Mouse (Mus musculus): ENCODE measurements around the gene Rtraf. TPM values are rescaled to one million over a fixed set of nuclear protein-coding genes. Genes with fewer than 3 reads are reported as not detected.

Rtraf gene
- polyA plus RNA-seq, 1 experiment from 2014 or later, result 277 TPM

DNA sequence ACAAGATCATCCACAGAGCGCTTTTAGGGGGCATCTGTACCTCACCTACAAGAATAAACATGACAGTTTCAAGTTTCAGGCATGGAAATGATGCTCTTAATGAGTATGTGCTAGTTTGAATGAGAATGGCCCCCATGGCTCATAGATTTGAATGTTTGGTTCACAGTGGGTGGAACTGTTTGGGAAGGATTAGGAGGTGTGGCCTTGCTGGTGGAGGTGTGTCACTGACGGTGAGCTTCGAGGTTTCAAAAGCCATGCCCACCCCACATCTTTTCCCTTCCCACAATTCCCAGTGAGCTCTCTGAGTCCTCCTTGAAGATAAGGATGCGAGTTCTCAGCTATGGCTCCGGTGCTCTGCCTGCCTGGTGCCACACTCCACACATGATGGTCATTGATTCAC lies 1.9 kb downstream of the Rtraf start:
- peaks cover 32% of the 10 kb centered on the region for H3K4me1 ChIP-seq
- no peaks in the 10 kb centered on the region for H3K27me3 ChIP-seq
- 94% methylated on average over 5 of the region's 5 CpGs for WGBS
- ATAC-seq (ENCODE audit: low FRiP score), result no peak
- H3K27ac ChIP-seq, result no peak overlapping the region
- 0 out of 2 replicates have a peak, but pooled peaks cover 3% of the 10 kb centered on the region for H3K9me3 ChIP-seq
- no peak overlapping the region for H3K9ac ChIP-seq
- H3K36me3 ChIP-seq (replicated peaks), result peaks cover 32% of the 10 kb centered on the region
- no peak overlapping the region for H3K4me2 ChIP-seq
- H3K4me3 ChIP-seq (replicated peaks), result no peak overlapping the region

DNA sequence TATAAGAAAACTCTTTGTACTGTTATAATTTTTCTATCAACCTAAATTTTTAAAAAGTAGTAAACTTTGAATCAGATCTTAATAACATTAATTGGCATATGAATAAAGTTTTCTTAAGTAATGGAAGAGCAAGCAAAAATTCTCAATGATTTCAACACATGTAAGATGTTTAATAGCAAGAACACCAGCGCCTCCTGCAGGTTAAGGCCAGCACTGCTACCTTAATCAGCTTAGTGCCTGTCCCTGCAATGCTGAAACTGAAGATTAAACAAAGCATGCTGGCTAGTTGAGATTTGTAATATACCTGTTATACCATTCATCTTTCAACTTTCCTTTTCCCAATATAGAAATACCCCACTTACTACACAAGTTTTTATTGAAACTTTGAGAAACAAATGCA lies 5.7 kb downstream of the Rtraf start:
- Histone ChIP-seq H3K4me2 (no peak overlapping the region), H3K9ac (no peak overlapping the region), H3K27ac (no peak overlapping the region), H3K9me3 (0 out of 2 replicates have a peak, but pooled peaks cover 3% of the 10 kb centered on the region), H3K4me1 (peaks cover 6% of the 10 kb centered on the region), H3K4me3 (replicated peaks) (no peak overlapping the region), H3K27me3 (no peaks in the 10 kb centered on the region), H3K36me3 (replicated peaks) (peaks cover 67% of the 10 kb centered on the region)
- ATAC-seq (ENCODE audit: low FRiP score), result no peak
- WGBS, result 12% methylated on average over 1 of the region's 1 CpGs

DNA sequence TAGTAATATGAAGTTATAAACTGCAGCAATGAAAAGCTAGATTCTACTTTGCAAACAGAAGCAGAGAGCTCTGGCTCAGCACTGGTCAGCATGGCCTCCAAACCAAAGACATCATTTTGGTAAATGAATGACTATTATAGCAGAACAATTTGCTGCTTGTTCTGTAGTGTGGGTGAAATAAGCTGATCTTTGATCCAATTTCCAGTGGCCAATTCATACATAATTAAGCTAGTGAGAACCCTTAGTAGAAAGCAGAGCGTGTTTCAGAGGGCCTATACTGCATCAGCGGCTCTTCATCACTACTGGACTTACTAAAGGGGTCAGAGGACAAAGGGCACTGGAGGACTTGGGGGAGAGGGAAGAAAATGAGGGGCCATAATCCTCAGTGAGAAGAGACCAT lies 10.6 kb downstream of the Rtraf start:
- no peak overlapping the region for H3K4me2 ChIP-seq
- H3K4me1 ChIP-seq, result no peaks in the 10 kb centered on the region
- no peaks in the 10 kb centered on the region for H3K27me3 ChIP-seq
- no peak for ATAC-seq (ENCODE audit: low FRiP score)
- H3K9me3 ChIP-seq, result no peaks in the 10 kb centered on the region
- 82% methylated on average over 2 of the region's 2 CpGs for WGBS
- no peak overlapping the region for H3K27ac ChIP-seq
- H3K4me3 ChIP-seq (replicated peaks), result no peak overlapping the region
- no peak overlapping the region for H3K9ac ChIP-seq
- H3K36me3 ChIP-seq (replicated peaks), result peaks cover 70% of the 10 kb centered on the region

DNA sequence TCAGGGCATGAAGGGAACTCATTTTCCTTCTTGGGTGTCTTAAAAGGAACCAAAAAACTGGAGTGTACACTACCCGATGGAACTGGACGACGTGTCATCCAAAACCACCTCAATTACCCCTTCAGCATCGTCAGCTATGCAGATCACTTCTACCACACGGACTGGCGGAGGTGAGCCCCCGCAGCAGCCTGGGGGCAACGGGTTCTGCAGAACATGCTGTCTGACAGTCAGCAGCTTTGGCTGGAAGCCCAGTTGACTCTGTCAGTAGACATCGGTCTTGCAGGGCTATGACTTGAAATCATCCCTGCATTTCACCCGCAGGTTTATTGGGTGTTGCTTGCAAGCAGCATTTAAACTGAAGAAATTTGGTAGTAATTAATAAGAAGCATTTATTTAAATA lies 13.7 kb downstream of the Rtraf start:
- no peaks in the 10 kb centered on the region for H3K27me3 ChIP-seq
- WGBS, result 76% methylated on average over 10 of the region's 10 CpGs
- H3K4me3 ChIP-seq (replicated peaks), result no peak overlapping the region
- no peak for ATAC-seq (ENCODE audit: low FRiP score)
- no peak overlapping the region for H3K27ac ChIP-seq
- H3K9me3 ChIP-seq, result no peaks in the 10 kb centered on the region
- H3K9ac ChIP-seq, result no peak overlapping the region
- no peaks in the 10 kb centered on the region for H3K4me1 ChIP-seq
- H3K4me2 ChIP-seq, result no peak overlapping the region
- H3K36me3 ChIP-seq (replicated peaks), result peaks cover 51% of the 10 kb centered on the region

DNA sequence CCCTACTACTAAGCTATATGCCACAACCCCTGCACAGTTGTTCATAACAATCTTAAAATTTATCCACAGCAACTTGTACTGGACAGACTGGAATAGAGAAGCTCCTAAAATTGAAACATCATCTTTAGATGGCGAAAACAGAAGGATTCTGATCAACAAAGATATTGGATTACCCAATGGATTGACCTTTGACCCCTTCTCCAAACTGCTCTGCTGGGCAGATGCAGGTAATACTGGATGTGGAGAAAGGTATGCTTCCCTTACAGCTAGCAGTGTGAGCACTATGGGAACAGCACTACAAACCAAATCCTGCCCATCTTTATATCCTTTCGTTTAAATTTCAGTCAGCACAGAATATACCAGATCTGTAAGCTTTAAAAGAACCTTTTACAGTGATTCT lies 15.8 kb downstream of the Rtraf start:
- Histone ChIP-seq H3K36me3 (replicated peaks) (peaks cover 32% of the 10 kb centered on the region), H3K4me3 (replicated peaks) (no peak overlapping the region), H3K27ac (no peak overlapping the region), H3K27me3 (no peaks in the 10 kb centered on the region), H3K4me2 (no peak overlapping the region), H3K9ac (no peak overlapping the region), H3K4me1 (peaks cover 7% of the 10 kb centered on the region; the same call in 1 of the 2 replicates), H3K9me3 (no peaks in the 10 kb centered on the region)
- ATAC-seq (ENCODE audit: low FRiP score), result no peak
- WGBS, result 95% methylated on average over 2 of the region's 2 CpGs

DNA sequence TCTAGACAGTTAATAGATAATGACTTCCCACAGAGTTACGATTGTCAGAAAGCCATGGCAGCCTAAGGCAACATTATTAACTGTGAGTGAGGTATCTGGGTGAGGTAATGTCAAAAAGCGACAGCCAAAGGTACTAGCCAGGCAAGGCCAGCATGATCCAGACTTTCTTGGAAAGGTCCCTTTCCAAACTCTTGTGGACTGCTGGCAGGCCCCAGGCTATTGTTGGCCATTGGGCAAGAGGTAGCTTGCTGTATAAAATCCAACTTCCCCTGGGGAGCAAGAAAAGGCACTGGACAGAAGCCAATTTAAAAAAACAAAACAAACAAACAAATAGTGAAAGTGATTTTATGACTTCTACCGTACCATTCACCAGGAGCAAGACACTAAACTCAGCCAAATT lies 16.3 kb downstream of the Rtraf start:
- no peak overlapping the region for H3K4me2 ChIP-seq
- no peak overlapping the region for H3K9ac ChIP-seq
- no peak overlapping the region for H3K27ac ChIP-seq
- H3K9me3 ChIP-seq, result no peaks in the 10 kb centered on the region
- 88% methylated on average over 3 of the region's 3 CpGs for WGBS
- H3K4me3 ChIP-seq (replicated peaks), result no peak overlapping the region
- no peak for ATAC-seq (ENCODE audit: low FRiP score)
- peaks cover 7% of the 10 kb centered on the region; the same call in 1 of the 2 replicates for H3K4me1 ChIP-seq
- H3K36me3 ChIP-seq (replicated peaks), result peaks cover 27% of the 10 kb centered on the region
- no peaks in the 10 kb centered on the region for H3K27me3 ChIP-seq

DNA sequence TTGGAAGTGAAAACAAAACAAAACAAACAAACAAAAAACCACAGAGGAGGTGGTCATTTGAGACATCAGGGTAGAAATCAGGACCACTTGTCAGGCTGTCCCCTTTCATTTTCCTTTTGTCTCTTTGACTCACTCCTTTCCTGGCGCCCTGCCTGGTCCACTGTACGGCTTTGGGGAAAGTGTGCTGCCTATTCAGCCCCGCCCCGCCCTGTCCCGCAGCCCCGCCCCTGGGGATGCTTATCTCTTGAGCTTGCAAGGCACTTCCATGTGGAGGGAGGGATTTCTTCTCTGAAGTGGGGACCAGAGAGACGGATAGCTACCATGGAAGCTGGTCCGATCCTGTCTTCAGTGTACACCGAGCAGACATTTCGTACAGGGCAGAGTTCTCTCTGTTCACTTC lies 20.0 kb downstream of the Rtraf start:
- no peaks in the 10 kb centered on the region for H3K9me3 ChIP-seq
- H3K36me3 ChIP-seq (replicated peaks), result peaks cover 5% of the 10 kb centered on the region; the same call in 1 of the 2 replicates
- H3K27me3 ChIP-seq, result no peaks in the 10 kb centered on the region
- 46% methylated on average over 10 of the region's 10 CpGs for WGBS
- ATAC-seq (ENCODE audit: low FRiP score), result no peak
- no peak overlapping the region for H3K4me2 ChIP-seq
- H3K4me3 ChIP-seq (replicated peaks), result no peak overlapping the region
- H3K9ac ChIP-seq, result no peak overlapping the region
- no peak overlapping the region for H3K27ac ChIP-seq
- H3K4me1 ChIP-seq, result peaks cover 7% of the 10 kb centered on the region; the same call in 1 of the 2 replicates

DNA sequence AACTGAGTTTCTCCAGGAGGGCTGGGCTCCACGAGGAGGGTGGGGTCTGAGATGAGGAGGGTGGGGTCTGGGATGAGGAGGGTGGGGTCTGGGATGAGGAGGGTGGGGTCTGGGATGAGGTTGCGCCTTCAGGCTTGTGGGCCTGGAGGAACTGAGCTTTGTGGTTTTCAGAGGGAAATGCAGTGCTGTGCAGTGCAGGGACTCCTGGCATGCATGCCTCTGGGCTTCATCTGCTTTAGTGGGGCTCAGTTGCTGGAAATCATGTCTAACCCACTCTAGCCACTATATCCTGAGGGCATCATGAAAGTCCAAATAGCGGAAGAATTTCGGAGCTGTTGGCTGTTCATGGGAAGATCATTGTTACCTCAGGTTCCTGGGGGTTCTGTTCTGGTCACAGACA lies 20.4 kb downstream of the Rtraf start:
- 57% methylated on average over 4 of the region's 4 CpGs for WGBS
- H3K9me3 ChIP-seq, result no peaks in the 10 kb centered on the region
- H3K4me3 ChIP-seq (replicated peaks), result no peak overlapping the region
- no peak overlapping the region for H3K9ac ChIP-seq
- H3K27ac ChIP-seq, result no peak overlapping the region
- 0 out of 2 replicates have a peak, but pooled peaks have one; percentile 33 for ATAC-seq (ENCODE audit: low FRiP score)
- peaks cover 7% of the 10 kb centered on the region; the same call in 1 of the 2 replicates for H3K4me1 ChIP-seq
- H3K4me2 ChIP-seq, result no peak overlapping the region
- H3K36me3 ChIP-seq (replicated peaks), result peaks cover 5% of the 10 kb centered on the region; the same call in 1 of the 2 replicates
- H3K27me3 ChIP-seq, result no peaks in the 10 kb centered on the region

DNA sequence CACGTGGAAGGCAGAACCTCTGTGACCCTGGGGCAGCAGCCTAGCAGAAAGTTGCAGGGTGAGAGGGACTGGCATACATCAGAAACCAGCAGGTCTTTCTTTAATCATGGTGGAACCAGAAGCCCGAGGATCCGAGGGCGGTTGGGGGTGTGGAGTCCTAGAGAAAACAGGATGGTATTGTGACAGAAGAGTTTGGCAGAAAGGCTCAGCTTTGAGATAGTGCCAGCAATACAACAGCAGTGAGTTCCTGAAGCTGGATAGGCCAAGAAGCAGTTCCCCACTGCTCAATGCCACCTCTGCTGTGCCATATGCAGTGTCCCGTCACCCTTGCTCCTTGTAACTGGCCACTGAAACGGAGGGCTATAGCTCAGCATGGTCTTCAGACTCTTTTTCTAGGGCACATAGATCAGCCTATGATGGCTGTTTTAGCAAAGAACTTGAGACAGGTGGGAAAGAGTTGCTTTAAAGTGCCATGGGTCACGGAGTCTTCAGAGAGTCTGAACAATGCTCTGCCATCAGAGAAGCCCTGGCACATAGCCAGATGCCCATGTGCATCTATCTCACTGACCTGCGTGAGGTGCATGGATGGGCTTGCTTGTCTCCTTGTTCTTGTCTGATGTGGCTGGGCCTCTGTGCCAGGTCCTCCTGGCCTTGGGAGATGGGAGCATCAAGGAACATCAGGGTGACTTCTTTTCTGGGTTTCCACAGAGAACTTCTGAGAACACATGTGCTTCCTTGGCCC lies 22.0 kb downstream of the Rtraf start:
- Histone ChIP-seq H3K4me3 (replicated peaks) (no peak overlapping the region), H3K4me1 (peaks cover 7% of the 10 kb centered on the region; the same call in 1 of the 2 replicates), H3K9ac (no peak overlapping the region), H3K27ac (no peak overlapping the region), H3K36me3 (replicated peaks) (peaks cover 5% of the 10 kb centered on the region; the same call in 1 of the 2 replicates), H3K4me2 (no peak overlapping the region), H3K27me3 (no peaks in the 10 kb centered on the region), H3K9me3 (no peaks in the 10 kb centered on the region)
- no peak for ATAC-seq (ENCODE audit: low FRiP score)
- 87% methylated on average over 8 of the region's 8 CpGs for WGBS

DNA sequence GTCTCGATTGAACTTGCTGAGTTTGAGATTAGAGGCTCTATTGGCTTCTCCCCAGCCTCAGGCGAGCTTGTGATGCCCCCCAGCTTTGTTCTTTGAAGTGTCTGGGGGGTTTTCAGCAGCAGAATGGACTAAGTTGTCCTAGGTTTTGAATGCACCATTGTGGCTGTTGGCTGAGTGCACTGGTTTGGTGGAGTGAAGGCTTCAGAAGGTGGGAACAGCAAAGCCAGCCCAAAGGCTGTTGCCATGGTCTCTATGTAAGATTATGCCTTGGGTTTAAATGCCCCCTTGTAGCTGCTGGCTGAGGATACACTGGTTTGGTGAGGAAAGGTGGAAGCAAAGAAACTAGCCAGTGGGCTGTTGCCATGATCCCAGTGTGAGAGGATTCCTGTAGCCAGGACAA lies 23.1 kb downstream of the Rtraf start:
- peaks cover 7% of the 10 kb centered on the region; the same call in 1 of the 2 replicates for H3K4me1 ChIP-seq
- no peak overlapping the region for H3K27ac ChIP-seq
- no peak overlapping the region for H3K4me3 ChIP-seq (replicated peaks)
- no peak overlapping the region for H3K9ac ChIP-seq
- peaks cover 5% of the 10 kb centered on the region; the same call in 1 of the 2 replicates for H3K36me3 ChIP-seq (replicated peaks)
- no peaks in the 10 kb centered on the region for H3K27me3 ChIP-seq
- H3K4me2 ChIP-seq, result no peak overlapping the region
- H3K9me3 ChIP-seq, result no peaks in the 10 kb centered on the region
- ATAC-seq (ENCODE audit: low FRiP score), result no peak
- 42% methylated on average over 2 of the region's 2 CpGs for WGBS

DNA sequence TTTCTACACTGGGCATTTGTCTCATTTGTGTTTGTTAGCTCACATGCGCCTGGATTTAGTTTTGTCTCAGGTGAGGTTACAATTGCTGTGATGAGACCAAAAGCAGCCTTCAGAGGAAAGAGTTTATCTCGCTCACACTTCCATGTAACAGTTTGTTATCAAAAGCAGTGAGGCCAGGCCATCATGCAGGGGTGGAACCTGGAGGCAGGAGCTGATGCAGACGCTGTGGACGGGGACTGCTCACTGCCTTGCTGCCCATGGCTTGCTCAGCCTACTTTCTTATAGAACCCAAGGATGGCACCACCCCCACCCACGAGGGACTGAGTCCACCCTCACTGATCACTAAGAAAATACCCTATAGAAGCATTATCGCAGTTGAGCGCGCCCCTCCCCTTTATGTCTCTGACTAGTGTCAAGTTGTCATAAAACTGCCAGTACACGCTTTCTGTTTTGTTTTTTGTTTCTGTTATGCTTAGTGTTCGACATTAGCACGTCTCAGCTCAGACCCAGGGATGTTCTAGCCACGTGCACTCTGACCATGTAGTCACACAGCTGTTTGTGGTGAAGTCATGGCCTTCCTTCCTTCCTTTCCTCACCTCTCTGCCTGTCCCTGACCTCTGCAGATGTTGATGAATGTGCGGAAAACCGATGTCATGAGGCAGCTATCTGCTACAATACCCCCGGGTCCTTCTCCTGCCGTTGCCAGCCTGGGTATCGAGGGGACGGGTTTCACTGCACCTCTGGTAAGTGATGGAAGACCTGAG lies 26.9 kb downstream of the Rtraf start:
- Histone ChIP-seq H3K4me3 (replicated peaks) (no peak overlapping the region), H3K9me3 (no peaks in the 10 kb centered on the region), H3K9ac (no peak overlapping the region), H3K27me3 (no peaks in the 10 kb centered on the region), H3K4me1 (no peaks in the 10 kb centered on the region), H3K27ac (no peak overlapping the region), H3K4me2 (no peak overlapping the region), H3K36me3 (replicated peaks) (no peaks in the 10 kb centered on the region; the same call in 1 of the 2 replicates)
- WGBS, result 89% methylated on average over 18 of the region's 18 CpGs
- ATAC-seq (ENCODE audit: low FRiP score), result no peak

DNA sequence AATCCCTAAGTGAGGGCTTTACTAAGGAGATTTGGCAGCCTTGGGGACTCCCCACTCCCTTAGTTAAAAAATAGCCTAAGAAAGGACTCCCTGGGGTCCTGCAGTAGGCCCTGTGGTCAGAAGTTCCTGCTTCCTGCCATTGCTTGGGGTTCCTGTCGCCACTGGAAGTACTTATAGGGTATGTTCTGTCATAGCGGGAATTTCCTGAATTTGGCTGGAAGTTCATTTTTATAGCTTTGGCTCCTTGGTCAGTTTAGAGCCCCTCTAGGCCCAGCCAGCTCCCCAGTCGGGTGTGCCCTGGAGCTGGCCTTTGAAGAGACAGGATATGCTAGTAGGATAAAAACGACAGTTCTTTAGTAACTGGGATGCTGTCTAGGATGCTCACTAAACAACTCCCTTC lies 28.7 kb downstream of the Rtraf start:
- Histone ChIP-seq H3K4me2 (no peak overlapping the region), H3K9ac (no peak overlapping the region), H3K4me3 (replicated peaks) (no peak overlapping the region), H3K36me3 (replicated peaks) (no peaks in the 10 kb centered on the region), H3K9me3 (no peaks in the 10 kb centered on the region), H3K4me1 (no peaks in the 10 kb centered on the region), H3K27me3 (no peaks in the 10 kb centered on the region), H3K27ac (no peak overlapping the region)
- ATAC-seq (ENCODE audit: low FRiP score), result no peak
- WGBS, result 75% methylated on average over 4 of the region's 4 CpGs
